Mouse (Mus musculus): Measurements from ENCODE around the gene Ak2.

DNA sequence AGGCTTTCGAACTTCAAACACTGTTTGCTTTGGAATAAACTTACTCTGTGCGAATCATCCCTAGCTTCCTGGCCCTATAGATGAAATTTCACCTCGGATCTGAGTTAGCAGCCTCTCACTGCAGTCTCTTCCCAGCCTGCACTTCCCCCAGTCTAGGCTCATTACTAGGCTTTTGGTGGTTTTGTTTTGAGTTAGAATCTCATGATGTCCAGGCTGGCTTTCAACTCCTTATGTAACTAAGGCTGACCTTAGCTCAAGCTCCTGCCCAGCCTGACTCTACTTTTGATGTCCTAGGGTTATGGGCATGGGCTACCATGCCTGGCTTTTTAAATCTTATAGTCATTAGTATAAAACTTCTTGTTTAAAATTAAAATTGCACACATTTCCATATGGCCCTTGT is 7.2 kb upstream of the Ak2 start:
- TF ChIP-seq CTCF (IDR thresholded peaks at IDR 0.05; ENCODE audit: low read depth) (no peak), EP300 (IDR thresholded peaks at IDR 0.05; ENCODE audit: low read depth) (no peak)
